21 mouse cellular contexts compared by ENCODE assay signal in genomic region chr5:105922818-105923487, GRCm38 (mm10). TPM values are rescaled to one million over a fixed set of nuclear protein-coding genes. Genes with fewer than 3 reads are reported as not detected.
DNase-seq lines count a peak whose midpoint lies in the region; ATAC-seq lines count a peak whose summit lies in the region.
"Had no signal": no experiment of that assay in that cellular context is flagged by ENCODE, and none has a peak within 500 bp of the region (broad histone marks: within the 10 kb centered on the region; RNA-seq: fewer than 3 reads in every experiment).

No protein-coding gene starts in this region.

- no peaks in the 10 kb centered on the region for H3K4me1 ChIP-seq in hindbrain, embryonic 11.5 days (replicated peaks; ENCODE audit: control insufficient read depth, insufficient read depth, low read length)
- H3K4me1 ChIP-seq in hindbrain, embryonic 13.5 days (replicated peaks), result peaks cover 14% of the 10 kb centered on the region
- H3K4me1 ChIP-seq in neural tube, embryonic 13.5 days (replicated peaks), result peaks cover 16% of the 10 kb centered on the region
- H3K4me1 ChIP-seq: liver, embryonic 12.5 days; stomach, embryonic 15.5 days had no signal

- peak; percentile 42 for DNase-seq in kidney, postnatal 14 days
- no peak for DNase-seq in kidney, adult 11 months
- peak; percentile 44 for DNase-seq in hindbrain, embryonic 11.5 days (ENCODE audit: low spot score)
- no peak for DNase-seq in testis, postnatal 10 days (ENCODE audit: low spot score)
- no peak for DNase-seq in urinary bladder, adult 18-20 months (ENCODE audit: low spot score in 2 of 2)
- DNase-seq: cerebellum, adult 9-11 months; forebrain, postnatal 0 days; gastrocnemius, postnatal 36 days; kidney, adult 2 months; layer of hippocampus, adult 9-11 months; lung, adult 2 months; right cerebral cortex, postnatal 25 days; thymus, adult 2 months had no signal

- 55% methylated on average over 12 of the region's 12 CpGs for WGBS in hindbrain, embryonic 11.5 days
- 38% methylated on average over 12 of the region's 12 CpGs for WGBS in hindbrain, embryonic 13.5 days
- 18% methylated on average over 12 of the region's 12 CpGs for WGBS in neural tube, embryonic 13.5 days

- no peak overlapping the region for H3K9ac ChIP-seq in hindbrain, embryonic 11.5 days (ENCODE audit: low read depth, low read length)
- H3K9ac ChIP-seq in hindbrain, embryonic 13.5 days, result no peak overlapping the region
- H3K9ac ChIP-seq in neural tube, embryonic 13.5 days, result no peak overlapping the region
- H3K9ac ChIP-seq: embryonic facial prominence, embryonic 15.5 days; forebrain, postnatal 0 days; hindbrain, embryonic 15.5 days; limb, embryonic 12.5 days; liver, embryonic 12.5 days; stomach, embryonic 15.5 days had no signal

- no peaks in the 10 kb centered on the region for H3K9me3 ChIP-seq in hindbrain, embryonic 11.5 days (ENCODE audit: control insufficient read depth, low read length)
- no peaks in the 10 kb centered on the region for H3K9me3 ChIP-seq in hindbrain, embryonic 13.5 days
- no peaks in the 10 kb centered on the region for H3K9me3 ChIP-seq in neural tube, embryonic 13.5 days
- H3K9me3 ChIP-seq: embryonic facial prominence, embryonic 15.5 days; hindbrain, embryonic 15.5 days; limb, embryonic 12.5 days; liver, embryonic 12.5 days; stomach, embryonic 15.5 days had no signal

- no peak overlapping the region for H3K4me3 ChIP-seq in hindbrain, embryonic 11.5 days (ENCODE audit: low read depth, low read length)
- no peak overlapping the region for H3K4me3 ChIP-seq in hindbrain, embryonic 13.5 days
- H3K4me3 ChIP-seq in neural tube, embryonic 13.5 days, result no peak overlapping the region
- H3K4me3 ChIP-seq: embryonic facial prominence, embryonic 15.5 days; hindbrain, embryonic 15.5 days; limb, embryonic 12.5 days; liver, embryonic 12.5 days; megakaryocyte, embryonic 14.5 days; stomach, embryonic 15.5 days had no signal

- H3K4me2 ChIP-seq in hindbrain, embryonic 11.5 days (replicated peaks; ENCODE audit: low read depth, low read length), result no peak overlapping the region
- no peak overlapping the region; the same call in 1 of the 2 replicates for H3K4me2 ChIP-seq in hindbrain, embryonic 13.5 days
- 0 out of 2 replicates have a peak overlapping the region, but pooled peaks have one; percentile 2 for H3K4me2 ChIP-seq in neural tube, embryonic 13.5 days
- H3K4me2 ChIP-seq: embryonic facial prominence, embryonic 15.5 days; hindbrain, embryonic 15.5 days; limb, embryonic 12.5 days; liver, embryonic 12.5 days; stomach, embryonic 15.5 days had no signal

- no peaks in the 10 kb centered on the region for H3K27me3 ChIP-seq in hindbrain, embryonic 11.5 days (ENCODE audit: control insufficient read depth, insufficient read depth, low read length)
- H3K27me3 ChIP-seq in hindbrain, embryonic 13.5 days, result no peaks in the 10 kb centered on the region
- no peaks in the 10 kb centered on the region for H3K27me3 ChIP-seq in neural tube, embryonic 13.5 days
- H3K27me3 ChIP-seq: embryonic facial prominence, embryonic 15.5 days; hindbrain, embryonic 15.5 days; limb, embryonic 12.5 days; liver, embryonic 12.5 days; megakaryocyte, embryonic 14.5 days; stomach, embryonic 15.5 days had no signal

- no peak overlapping the region for H3K27ac ChIP-seq in hindbrain, embryonic 11.5 days (ENCODE audit: low read depth, low read length)
- no peak overlapping the region for H3K27ac ChIP-seq in hindbrain, embryonic 13.5 days
- no peak overlapping the region for H3K27ac ChIP-seq in neural tube, embryonic 13.5 days (replicated peaks)
- H3K27ac ChIP-seq: hindbrain, embryonic 15.5 days; liver, embryonic 12.5 days had no signal

- ATAC-seq in hindbrain, embryonic 11.5 days (ENCODE audit: low FRiP score), result peak; percentile 88
- ATAC-seq in hindbrain, embryonic 13.5 days (ENCODE audit: low FRiP score), result peak; percentile 66
- peak; percentile 84 for ATAC-seq in neural tube, embryonic 13.5 days (ENCODE audit: low read depth)
- ATAC-seq: forebrain, postnatal 0 days; liver, embryonic 12.5 days had no signal

- H3K36me3 ChIP-seq in hindbrain, embryonic 11.5 days (ENCODE audit: control insufficient read depth, insufficient read depth, low read length), result no peaks in the 10 kb centered on the region; the same call in 1 of the 2 replicates
- H3K36me3 ChIP-seq in hindbrain, embryonic 13.5 days, result peaks cover 28% of the 10 kb centered on the region
- peaks cover 26% of the 10 kb centered on the region for H3K36me3 ChIP-seq in neural tube, embryonic 13.5 days

RNA-seq across cellular contexts. Expression of gene Zfp326, which starts 46.6 kb away (rescaled TPM):
- polyA plus RNA-seq in hindbrain, embryonic 11.5 days (2014; fragmentation: Nextera tagmentation; extraction: Ambion mirVana), result 44.9 and 63.5 TPM in 2 replicates
- polyA plus RNA-seq in hindbrain, embryonic 13.5 days (2015; fragmentation: Nextera tagmentation; extraction: Ambion mirVana), result 56.5 and 60.5 TPM in 2 replicates
- 48.6 and 55.8 TPM in 2 replicates for polyA plus RNA-seq in neural tube, embryonic 13.5 days (2015; fragmentation: Nextera tagmentation; extraction: Ambion mirVana)

Comparison
In these comparisons a context has a peak if more than half of its experiments do, and no peak if none do; other contexts are left out.
1. DNase-seq: peak in kidney, postnatal 14 days (single experiment) and hindbrain, embryonic 11.5 days (single experiment); none in kidney, adult 11 months (single experiment), testis, postnatal 10 days (single experiment) and urinary bladder, adult 18-20 months (0 of 2).
2. Peak in every context shown above with its lines, with median percentiles within 50 percentile points of each other: ATAC-seq.